27 mouse cellular contexts compared by ENCODE assay signal in the genomic region with DNA sequence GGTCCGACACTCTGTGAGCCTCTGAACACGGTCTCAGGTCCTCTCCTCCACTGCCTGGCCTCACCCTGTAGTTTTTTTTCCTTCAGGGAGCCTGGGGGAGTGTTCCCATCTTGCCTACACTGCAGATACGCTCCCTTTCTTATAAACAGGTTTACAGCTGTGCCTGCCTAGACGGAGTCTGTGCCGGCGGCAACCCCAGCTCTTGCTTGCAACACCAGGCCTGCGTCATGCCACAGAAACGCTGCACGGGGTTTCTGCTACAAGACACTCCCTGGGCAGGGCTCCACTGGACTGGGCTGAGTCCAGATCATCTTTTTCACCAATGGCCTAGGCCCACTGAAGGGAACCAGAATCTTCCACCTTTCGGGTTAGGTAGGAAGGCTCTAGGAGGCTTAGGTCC. TPM values are rescaled to one million over a fixed set of nuclear protein-coding genes. Genes with fewer than 3 reads are reported as not detected.
DNase-seq lines count a peak whose midpoint lies in the region; ATAC-seq lines count a peak whose summit lies in the region.
"Had no signal": no experiment of that assay in that cellular context is flagged by ENCODE, and none has a peak within 500 bp of the region (broad histone marks: within the 10 kb centered on the region; RNA-seq: fewer than 3 reads in every experiment).

No protein-coding gene starts in this region.

- no peak overlapping the region for H3K4me2 ChIP-seq in embryonic facial prominence, embryonic 13.5 days
- H3K4me2 ChIP-seq in lung, embryonic 16.5 days (ENCODE audit: low read depth, low read length), result no peak overlapping the region
- H3K4me2 ChIP-seq in embryonic facial prominence, embryonic 15.5 days (replicated peaks), result no peak overlapping the region
- no peak overlapping the region for H3K4me2 ChIP-seq in stomach, embryonic 16.5 days (ENCODE audit: low read depth, low read length)
- H3K4me2 ChIP-seq: heart, embryonic 11.5 days; hindbrain, embryonic 15.5 days; neural tube, embryonic 13.5 days had no signal

- peaks cover 17% of the 10 kb centered on the region for H3K4me1 ChIP-seq in embryonic facial prominence, embryonic 13.5 days
- peaks cover 14% of the 10 kb centered on the region for H3K4me1 ChIP-seq in embryonic facial prominence, embryonic 10.5 days
- H3K4me1 ChIP-seq in lung, embryonic 16.5 days (replicated peaks; ENCODE audit: control insufficient read depth, insufficient read depth, low read length), result no peaks in the 10 kb centered on the region
- peaks cover 11% of the 10 kb centered on the region; the same call in 1 of the 2 replicates for H3K4me1 ChIP-seq in embryonic facial prominence, embryonic 15.5 days
- no peaks in the 10 kb centered on the region for H3K4me1 ChIP-seq in stomach, embryonic 16.5 days (ENCODE audit: control insufficient read depth, insufficient read depth, low read length)
- H3K4me1 ChIP-seq: hindbrain, embryonic 15.5 days; neural tube, embryonic 13.5 days had no signal

- no peak for ATAC-seq in embryonic facial prominence, embryonic 13.5 days (ENCODE audit: insufficient number of reproducible peaks, insufficient read depth, low FRiP score, low TSS enrichment, low read depth)
- ATAC-seq in lung, embryonic 16.5 days (ENCODE audit: low read depth), result 0 out of 2 replicates have a peak, but pooled peaks have one; percentile 26
- peak; percentile 22; the same call in 1 of the 2 replicates for ATAC-seq in embryonic facial prominence, embryonic 15.5 days (ENCODE audit: insufficient number of reproducible peaks, low FRiP score, low TSS enrichment, low read depth)
- no peak for ATAC-seq in stomach, embryonic 16.5 days (ENCODE audit: insufficient read depth, low FRiP score)
- ATAC-seq: forebrain, embryonic 14.5 days; midbrain, embryonic 16.5 days had no signal

- no peak overlapping the region for H3K4me3 ChIP-seq in embryonic facial prominence, embryonic 13.5 days
- no peak overlapping the region for H3K4me3 ChIP-seq in embryonic facial prominence, embryonic 10.5 days
- H3K4me3 ChIP-seq in lung, embryonic 16.5 days (ENCODE audit: low read length), result no peak overlapping the region
- no peak overlapping the region for H3K4me3 ChIP-seq in embryonic facial prominence, embryonic 15.5 days (replicated peaks)
- no peak overlapping the region for H3K4me3 ChIP-seq in stomach, embryonic 16.5 days (replicated peaks; ENCODE audit: low read length)
- H3K4me3 ChIP-seq: hindbrain, embryonic 15.5 days; midbrain, embryonic 10.5 days; myocyte; neural tube, embryonic 13.5 days had no signal

- H3K36me3 ChIP-seq in embryonic facial prominence, embryonic 13.5 days, result no peaks in the 10 kb centered on the region
- no peaks in the 10 kb centered on the region for H3K36me3 ChIP-seq in embryonic facial prominence, embryonic 10.5 days (replicated peaks)
- no peaks in the 10 kb centered on the region for H3K36me3 ChIP-seq in lung, embryonic 16.5 days (ENCODE audit: control insufficient read depth, insufficient read depth, low read length)
- no peaks in the 10 kb centered on the region; the same call in 1 of the 2 replicates for H3K36me3 ChIP-seq in embryonic facial prominence, embryonic 15.5 days
- H3K36me3 ChIP-seq in stomach, embryonic 16.5 days (ENCODE audit: control insufficient read depth, insufficient read depth, low read length), result no peaks in the 10 kb centered on the region
- H3K36me3 ChIP-seq: hindbrain, embryonic 15.5 days; midbrain, embryonic 10.5 days; neural tube, embryonic 13.5 days had no signal

- no peaks in the 10 kb centered on the region for H3K27me3 ChIP-seq in embryonic facial prominence, embryonic 13.5 days
- no peaks in the 10 kb centered on the region for H3K27me3 ChIP-seq in embryonic facial prominence, embryonic 10.5 days (replicated peaks; ENCODE audit: low read depth, poor library complexity, severe bottlenecking)
- no peaks in the 10 kb centered on the region for H3K27me3 ChIP-seq in lung, embryonic 16.5 days (ENCODE audit: control insufficient read depth, insufficient read depth, low read depth, low read length)
- no peaks in the 10 kb centered on the region for H3K27me3 ChIP-seq in embryonic facial prominence, embryonic 15.5 days
- H3K27me3 ChIP-seq in stomach, embryonic 16.5 days (ENCODE audit: control insufficient read depth, insufficient read depth, low read length), result no peaks in the 10 kb centered on the region
- H3K27me3 ChIP-seq: hindbrain, embryonic 15.5 days; neural tube, embryonic 13.5 days had no signal

- no peak overlapping the region for H3K9ac ChIP-seq in embryonic facial prominence, embryonic 13.5 days
- no peak overlapping the region for H3K9ac ChIP-seq in lung, embryonic 16.5 days (ENCODE audit: low read length)
- no peak overlapping the region for H3K9ac ChIP-seq in embryonic facial prominence, embryonic 15.5 days
- no peak overlapping the region for H3K9ac ChIP-seq in stomach, embryonic 16.5 days (ENCODE audit: low read length)
- H3K9ac ChIP-seq: hindbrain, embryonic 15.5 days; neural tube, embryonic 13.5 days had no signal

- no peak for DNase-seq in embryonic facial prominence, embryonic 10.5 days (ENCODE audit: low spot score)
- DNase-seq in lung, postnatal 14 days, result no peak
- no peak for DNase-seq in thymus, postnatal 4 days
- DNase-seq in thymus, postnatal 0 days (ENCODE audit: low spot score), result no peak
- DNase-seq: adrenal gland, postnatal 10 days; cerebellum, adult 18-20 months; cerebellum, postnatal 36 days; embryo, embryonic 11 days; heart, adult 11 months; kidney, adult 8-10 months; kidney, postnatal 36 days; retina, postnatal 1 day; right cerebral cortex, postnatal 25 days; thymus, adult 18-20 months had no signal

- no peaks in the 10 kb centered on the region for H3K9me3 ChIP-seq in embryonic facial prominence, embryonic 13.5 days
- no peaks in the 10 kb centered on the region for H3K9me3 ChIP-seq in embryonic facial prominence, embryonic 10.5 days
- H3K9me3 ChIP-seq in lung, embryonic 16.5 days (ENCODE audit: control insufficient read depth, low read length), result no peaks in the 10 kb centered on the region
- H3K9me3 ChIP-seq in embryonic facial prominence, embryonic 15.5 days (replicated peaks), result no peaks in the 10 kb centered on the region
- no peaks in the 10 kb centered on the region for H3K9me3 ChIP-seq in stomach, embryonic 16.5 days (replicated peaks; ENCODE audit: control insufficient read depth, low read length)
- H3K9me3 ChIP-seq: hindbrain, embryonic 15.5 days; midbrain, embryonic 10.5 days; neural tube, embryonic 13.5 days had no signal

- H3K27ac ChIP-seq in embryonic facial prominence, embryonic 13.5 days, result peak overlapping the region; percentile 60
- H3K27ac ChIP-seq in embryonic facial prominence, embryonic 10.5 days (replicated peaks), result no peak overlapping the region
- no peak overlapping the region for H3K27ac ChIP-seq in lung, embryonic 16.5 days (ENCODE audit: low read length)
- H3K27ac ChIP-seq in embryonic facial prominence, embryonic 15.5 days (replicated peaks), result peak overlapping the region; percentile 70
- H3K27ac ChIP-seq in stomach, embryonic 16.5 days (ENCODE audit: low read length), result peak overlapping the region; percentile 72
- H3K27ac ChIP-seq: hindbrain, embryonic 15.5 days; midbrain, embryonic 10.5 days; neural tube, embryonic 13.5 days had no signal

- WGBS in embryonic facial prominence, embryonic 13.5 days, result 70% methylated on average over 10 of the region's 10 CpGs
- 86% methylated on average over 10 of the region's 10 CpGs for WGBS in embryonic facial prominence, embryonic 10.5 days
- 63% methylated on average over 10 of the region's 10 CpGs for WGBS in lung, embryonic 16.5 days
- 59% methylated on average over 10 of the region's 10 CpGs for WGBS in embryonic facial prominence, embryonic 15.5 days
- WGBS in stomach, embryonic 16.5 days, result 56% methylated on average over 10 of the region's 10 CpGs

RNA-seq across cellular contexts. Expression of gene Trim29, which starts 8.0 kb away (rescaled TPM):
- polyA plus RNA-seq in embryonic facial prominence, embryonic 13.5 days (2015; fragmentation: Nextera tagmentation; extraction: Ambion mirVana), result 45.2 and 50.1 TPM in 2 replicates
- polyA plus RNA-seq in embryonic facial prominence, embryonic 10.5 days (2016; fragmentation: Nextera tagmentation; extraction: Ambion mirVana), result 4.4 and 4.7 TPM in 2 replicates
- 1.3 and 2.8 TPM in 2 replicates for polyA plus RNA-seq in lung, embryonic 16.5 days (2015; fragmentation: Nextera tagmentation; extraction: Ambion mirVana)
- polyA plus RNA-seq in embryonic facial prominence, embryonic 15.5 days (2015; fragmentation: Nextera tagmentation; extraction: Ambion mirVana), result 131 and 142 TPM in 2 replicates
- 54.1 and 69.6 TPM in 2 replicates for polyA plus RNA-seq in stomach, embryonic 16.5 days (2015; fragmentation: Nextera tagmentation; extraction: Ambion mirVana)
- 54.0 and 60.0 TPM in 2 replicates for polyA plus RNA-seq in thymus, postnatal 0 days (2015; fragmentation: Nextera tagmentation; extraction: Ambion mirVana)
- polyA plus RNA-seq: forebrain, embryonic 14.5 days; hindbrain, embryonic 15.5 days; liver, adult 2 months; liver, embryonic 16.5 days had no signal

Comparison
In these comparisons a context has a peak if more than half of its experiments do, and no peak if none do; other contexts are left out.
1. ATAC-seq: peak in lung, embryonic 16.5 days (single experiment) and embryonic facial prominence, embryonic 15.5 days (single experiment); none in embryonic facial prominence, embryonic 13.5 days (single experiment) and stomach, embryonic 16.5 days (single experiment).
2. H3K27ac ChIP-seq: peak in embryonic facial prominence, embryonic 13.5 days (single experiment), embryonic facial prominence, embryonic 15.5 days (single experiment) and stomach, embryonic 16.5 days (single experiment); none in embryonic facial prominence, embryonic 10.5 days (single experiment) and lung, embryonic 16.5 days (single experiment).